Mouse (Mus musculus) left cerebral cortex, postnatal 14 days (tissue): ENCODE measurements around the gene C2cd4d. TPM values are rescaled to one million over a fixed set of nuclear protein-coding genes. Genes with fewer than 3 reads are reported as not detected.

Experiments used
- DNase-seq, 2 experiments: peaks; one replicate each; pipeline ENCODE4 v3.0.0; 2021 to 2022; ENCODE audit warnings: low spot score in 2 of 2, mixed read lengths in 1 of 2
- intact Hi-C: fragments of 180-260 bp; cut with DNase I; formaldehyde crosslinking; loops from one replicate; pipeline ENCODE4 v1.15.1; 2025
- total RNA-seq, 2 experiments: library from RNA; stranded (reverse); gene quantifications; 2 replicates each; pipeline ENCODE4 v1.2.3; 2021

The C2cd4d gene
- total RNA-seq, 2 experiments from 2014 or later, result 0.59 TPM; not detected in 1

DNA sequence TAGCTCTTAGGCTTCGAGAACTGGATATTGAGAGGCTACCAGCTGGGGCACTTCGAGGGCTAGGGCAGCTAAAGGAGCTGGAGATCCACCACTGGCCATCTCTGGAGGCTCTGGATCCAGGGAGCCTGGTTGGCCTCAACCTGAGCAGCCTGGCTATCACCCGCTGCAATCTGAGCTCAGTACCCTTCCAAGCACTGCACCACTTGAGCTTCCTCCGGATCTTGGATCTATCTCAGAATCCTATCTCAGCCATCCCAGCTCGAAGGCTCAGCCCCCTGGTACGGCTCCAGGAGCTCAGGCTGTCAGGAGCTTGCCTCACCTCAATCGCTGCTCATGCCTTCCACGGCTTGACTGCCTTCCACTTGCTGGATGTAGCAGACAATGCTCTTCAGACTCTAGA is 40.2 kb downstream of the C2cd4d start:
- intact Hi-C loops, result no loop called here

DNA sequence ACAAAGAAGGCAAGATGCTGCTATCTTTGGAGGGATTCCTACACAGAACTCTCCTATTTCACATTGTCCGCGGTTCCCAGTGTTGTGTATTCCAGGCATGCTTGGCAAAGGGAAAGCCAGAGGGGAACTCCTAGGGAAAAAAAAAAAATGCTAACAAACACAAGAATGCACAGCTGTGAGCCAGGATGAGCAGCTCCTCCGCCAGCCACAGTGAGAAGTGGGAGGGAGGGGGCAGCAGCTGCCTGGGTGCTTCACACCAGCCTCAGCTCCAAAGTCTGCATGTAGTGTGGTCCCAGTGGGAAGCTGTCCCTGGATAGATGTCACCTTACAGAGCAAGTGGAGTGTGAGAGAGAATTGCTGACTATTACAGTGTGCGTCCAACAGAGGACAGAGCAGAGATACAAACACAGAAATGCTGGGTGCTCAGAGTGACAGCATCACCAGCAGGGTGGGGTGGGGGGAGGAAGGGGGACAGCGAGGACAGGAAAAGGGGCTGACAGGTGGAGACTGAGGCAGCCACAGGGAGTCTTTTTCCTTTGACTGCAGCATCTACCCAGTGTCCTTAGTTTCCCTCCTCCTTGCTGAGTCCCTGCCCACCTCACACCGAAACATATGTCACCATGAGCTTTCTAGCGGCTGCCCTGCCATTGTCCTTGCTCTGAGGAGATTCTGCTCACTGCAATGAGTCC is 42.3 kb downstream of the C2cd4d start:
- DNase-seq, result peak; percentile 51 to 81
- intact Hi-C loops, result no loop called here

More for the DNA sequence above, 40.2 kb downstream of the C2cd4d start:
- no peak for DNase-seq

DNA sequence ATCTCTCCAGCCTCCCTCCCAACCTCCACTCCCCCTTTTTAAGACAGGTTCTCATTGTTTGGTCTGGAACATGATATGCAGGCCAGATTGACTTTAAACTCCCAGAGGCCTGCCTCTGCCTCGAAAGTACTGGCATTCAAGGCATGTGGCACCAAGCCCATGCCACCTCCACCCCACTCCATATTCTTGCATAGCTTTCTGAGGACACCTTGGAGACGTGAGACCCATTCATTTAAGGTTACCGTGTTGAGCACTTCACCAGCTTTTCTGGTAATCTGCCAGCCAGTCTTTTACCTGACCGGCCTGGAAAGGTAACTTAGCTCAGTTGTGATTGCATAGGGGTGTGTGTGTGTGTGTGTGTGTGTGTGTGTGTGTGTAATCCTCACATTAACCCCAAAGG is 43.3 kb downstream of the C2cd4d start:
- intact Hi-C loops, result no loop called here
- DNase-seq, result no peak

DNA sequence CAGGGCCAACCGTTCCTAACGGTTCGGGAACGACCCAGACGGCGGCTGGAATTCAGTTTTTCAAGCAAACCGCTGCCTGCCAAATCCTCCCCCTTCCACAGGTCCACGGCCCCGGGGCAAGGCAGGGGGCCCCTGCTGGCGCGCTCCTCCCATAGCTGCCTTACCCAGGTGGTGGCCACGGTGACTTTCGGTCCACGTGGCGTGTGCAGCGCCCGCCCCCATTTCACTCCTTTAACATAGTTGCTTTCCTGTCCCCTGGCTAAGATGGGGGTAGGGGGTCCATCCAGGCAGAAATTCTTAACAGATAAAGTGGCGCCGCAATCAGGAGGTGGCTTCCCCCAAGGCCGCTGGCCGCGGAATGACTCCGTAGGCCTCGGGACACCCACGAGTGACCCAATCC is 50.3 kb downstream of the C2cd4d start:
- intact Hi-C loops, result loop anchor here (2.0 kb wide), 1 partner anchor 46 kb away; no protein-coding TSS in a partner anchor

DNA sequence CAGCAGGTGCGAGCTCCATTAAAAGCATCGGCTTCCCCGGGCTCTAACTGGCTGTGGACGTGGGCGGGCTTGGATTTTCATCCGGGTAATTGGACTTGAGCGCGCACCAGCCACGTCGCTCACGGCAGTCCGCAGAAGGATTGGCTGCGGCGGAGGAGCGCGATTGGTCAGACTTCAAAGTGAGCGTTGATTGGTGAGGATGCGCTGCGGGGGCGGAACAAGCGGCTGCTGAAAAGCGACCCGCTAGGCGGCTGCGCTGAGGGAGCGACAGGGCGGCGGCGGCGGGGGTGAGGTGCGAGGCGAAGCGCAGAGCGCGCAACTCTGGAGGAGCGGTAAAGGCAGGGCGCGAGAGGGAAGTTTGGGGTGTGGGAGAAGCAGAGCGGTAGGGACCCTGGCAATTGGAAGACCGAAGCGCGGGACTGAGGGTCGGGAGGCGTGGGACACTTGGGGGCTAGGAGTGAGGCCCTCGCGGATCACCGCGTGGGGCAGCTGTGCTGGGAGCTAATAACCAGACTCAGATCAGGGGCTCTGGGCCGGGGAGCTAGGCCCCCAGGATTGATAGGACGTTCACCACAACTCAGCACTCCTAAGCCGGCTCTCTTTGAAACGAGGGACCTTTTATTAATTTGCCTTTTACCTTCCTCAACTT is 50.9 kb downstream of the C2cd4d start, which contains the start of gene Tdrkh:
Gene Tdrkh (plus strand): TSS at position 243 of the 649 bp plus-strand sequence.
- intact Hi-C loops, result loop anchor here (2.0 kb wide), 1 partner anchor 46 kb away; no protein-coding TSS in a partner anchor
- peak; percentile 99 for DNase-seq

More for the DNA sequence above, 50.3 kb downstream of the C2cd4d start:
- peak in 1 of 2 experiments; percentile 12 for DNase-seq

Other genes starting within 250 kb of the C2cd4d start
- not detected for gene Gm10696, start 184.2 kb upstream of the C2cd4d start, total RNA-seq
- gene Gm5286, start 165.7 kb upstream of the C2cd4d start, total RNA-seq, result not detected
- not detected for gene Gm4778, start 98.4 kb upstream of the C2cd4d start, total RNA-seq
- gene Them4, start 52.3 kb upstream of the C2cd4d start, total RNA-seq, result 10 to 100 TPM; 20.1 to 23.3 TPM
- not detected for gene Them5, start 20.3 kb upstream of the C2cd4d start, total RNA-seq
- gene Rorc, start 10.4 kb downstream of the C2cd4d start, total RNA-seq, result under 1 TPM; 0.25 to 0.51 TPM
- gene Lingo4, start 36.1 kb downstream of the C2cd4d start, total RNA-seq, result 1 to 10 TPM in 1 of 2 experiments, under 1 TPM in 1; 0.70 to 1.1 TPM
- 10 to 100 TPM; 35.2 to 36.0 TPM for gene Tdrkh, start 50.8 kb downstream of the C2cd4d start, total RNA-seq
- gene Mrpl9, start 80.9 kb downstream of the C2cd4d start, total RNA-seq, result 10 to 100 TPM; 38.3 to 40.0 TPM
- gene Oaz3, start 81.5 kb downstream of the C2cd4d start, total RNA-seq, result not detected
- gene Celf3, start 115.9 kb downstream of the C2cd4d start, total RNA-seq, result 100 to 1,000 TPM; 207 to 232 TPM
- 1 to 10 TPM; 6.5 to 7.3 TPM for gene Riiad1, start 117.9 kb downstream of the C2cd4d start, total RNA-seq
- 10 to 100 TPM; 79.6 to 81.8 TPM for gene Snx27, start 220.3 kb downstream of the C2cd4d start, total RNA-seq